Mouse (Mus musculus) forebrain, embryonic 13.5 days (tissue): ENCODE data around the gene Tgfb3. TPM values are rescaled to one million over a fixed set of nuclear protein-coding genes. Genes with fewer than 3 reads are reported as not detected.

ENCODE experiments used
- polyA plus RNA-seq: library from polyadenylated mRNA; unstranded; fragments of >200 nt; fragmentation: Nextera tagmentation; extraction: Ambion mirVana; gene quantifications from 2 replicates; pipeline ENCODE4 v1.2.1, GENCODE M21; 2015

Tgfb3 gene
- polyA plus RNA-seq, 1 experiment from 2014 or later: 5.7 TPM

Other genes with a start within 250 kb of the Tgfb3 start
- gene Ift43, start 3.5 kb upstream of the Tgfb3 start, polyA plus RNA-seq: 91.3 and 104 TPM in 2 replicates
- 22.6 and 24.1 TPM in 2 replicates for gene Gpatch2l, start 162.8 kb upstream of the Tgfb3 start, polyA plus RNA-seq